Mouse (Mus musculus): ENCODE measurements around the gene Il18r1. TPM values are rescaled to one million over a fixed set of nuclear protein-coding genes. Genes with fewer than 3 reads are reported as not detected.

Il18r1 gene
- polyA plus RNA-seq, 1 experiment = not detected

Other genes starting within 250 kb of the Il18r1 start
- gene Il1r1, start 240.5 kb upstream of the Il18r1 start, polyA plus RNA-seq (2012; fragmentation: generic; extraction: Trizol) = 7.6 TPM
- not detected for gene Il1rl2, start 140.9 kb upstream of the Il18r1 start, polyA plus RNA-seq (2012; fragmentation: generic; extraction: Trizol)
- gene Il1rl1, start 36.0 kb upstream of the Il18r1 start, polyA plus RNA-seq (2012; fragmentation: generic; extraction: Trizol) = 0.10 TPM
- gene Il18rap, start 49.8 kb downstream of the Il18r1 start, polyA plus RNA-seq (2012; fragmentation: generic; extraction: Trizol) = 0.92 TPM
- gene Slc9a4, start 114.5 kb downstream of the Il18r1 start, polyA plus RNA-seq (2012; fragmentation: generic; extraction: Trizol) = 0.06 TPM
- 2.4 TPM for gene Slc9a2, start 215.0 kb downstream of the Il18r1 start, polyA plus RNA-seq (2012; fragmentation: generic; extraction: Trizol)

Data from myocyte (in vitro differentiated cells).